Mouse (Mus musculus) midbrain, embryonic 16.5 days (tissue): ENCODE data around the gene Dnm3. TPM values are rescaled to one million over a fixed set of nuclear protein-coding genes. Genes with fewer than 3 reads are reported as not detected.

Experiments used
- ATAC-seq: fragments of 200-750 bp; cut with Nextera tagmentation; 2 replicates; pipeline ENCODE4 v1.8.0; 2017; ENCODE audit warnings: moderate TSS enrichment
- H3K27ac ChIP-seq: fragments of 300-500 bp; sonication (generic); 2 replicates; pipeline ENCODE4 v1.5.1; 2014; ENCODE audit warnings: mild to moderate bottlenecking, low read length, mixed read lengths
- H3K27me3 ChIP-seq: fragments of 300-500 bp; sonication (generic); 2 replicates; pipeline ENCODE4 v1.6.1; 2014; ENCODE audit warnings: low read depth, low read length, mixed read lengths; ENCODE audit not compliant: control insufficient read depth, insufficient read depth
- H3K36me3 ChIP-seq: fragments of 300-500 bp; sonication (generic); 2 replicates; pipeline ENCODE4 v1.6.1; 2014; ENCODE audit warnings: mild to moderate bottlenecking, low read length, moderate library complexity, mixed read lengths; ENCODE audit not compliant: control insufficient read depth, insufficient read depth
- H3K4me1 ChIP-seq: fragments of 300-500 bp; sonication (generic); 2 replicates; pipeline ENCODE4 v1.6.1; 2014; ENCODE audit warnings: mild to moderate bottlenecking, low read length, mixed read lengths; ENCODE audit not compliant: control insufficient read depth, insufficient read depth
- H3K4me2 ChIP-seq: fragments of 300-500 bp; sonication (generic); 2 replicates; pipeline ENCODE4 v1.6.1; 2014; ENCODE audit warnings: mild to moderate bottlenecking, low read length, mixed read lengths
- H3K4me3 ChIP-seq: fragments of 300-500 bp; sonication (generic); 2 replicates; pipeline ENCODE4 v1.5.1; 2014; ENCODE audit warnings: low read depth, mild to moderate bottlenecking, low read length, moderate library complexity, mixed read lengths
- H3K9ac ChIP-seq: fragments of 300-500 bp; sonication (generic); 2 replicates; pipeline ENCODE4 v1.6.1; 2014; ENCODE audit warnings: low read depth, low read length, mixed read lengths
- H3K9me3 ChIP-seq: fragments of 300-500 bp; sonication (generic); replicated peaks from 2 replicates; pipeline ENCODE4 v1.6.1; 2014; ENCODE audit warnings: mild to moderate bottlenecking, low read length, mixed read lengths; ENCODE audit not compliant: control insufficient read depth, poor library complexity, severe bottlenecking
- WGBS: fragments of 180-500 bp; shearing (Covaris S2); extraction: QIAGEN DNeasy Blood & Tissue Kit; methylation state at CpG from one replicate; pipeline ENCODE4 v1.1.7; 2014; 5-methylcytosine and 5-hydroxymethylcytosine counted together
- polyA plus RNA-seq: library from polyadenylated mRNA; unstranded; fragments of >200 nt; fragmentation: Nextera tagmentation; extraction: Ambion mirVana; gene quantifications from 2 replicates; pipeline ENCODE4 v1.2.1, GENCODE M21; 2015

Gene Dnm3
- polyA plus RNA-seq, 1 experiment from 2014 or later = 69.4 TPM

GRCm38 (mm10) chr1:162295443-162295842 is 182.4 kb downstream of the Dnm3 start:
- Histone ChIP-seq H3K27me3 (no peaks in the 10 kb centered on the region), H3K36me3 (0 out of 2 replicates have a peak, but pooled peaks cover 3% of the 10 kb centered on the region), H3K4me2 (no peak overlapping the region), H3K4me3 (no peak overlapping the region), H3K9me3 (no peaks in the 10 kb centered on the region), H3K27ac (no peak overlapping the region), H3K9ac (no peak overlapping the region), H3K4me1 (no peaks in the 10 kb centered on the region)
- 80% methylated on average over 5 of the region's 5 CpGs for WGBS
- no peak for ATAC-seq

DNA sequence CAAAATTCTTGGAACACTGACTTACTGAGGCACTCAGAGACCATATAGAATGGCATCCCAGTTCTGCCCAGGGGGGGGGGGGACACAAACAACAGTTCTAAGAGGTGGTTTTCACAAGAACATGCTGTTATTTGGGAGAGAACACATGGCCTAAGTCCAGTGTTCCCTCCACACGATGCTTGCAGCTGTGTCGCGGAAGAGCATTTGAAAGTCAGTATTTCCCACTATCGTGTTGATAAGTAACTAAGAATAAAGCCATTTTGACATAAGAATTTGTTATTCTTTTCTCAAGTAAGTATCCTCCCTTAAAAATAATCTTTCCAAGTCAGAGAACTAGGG is 183.3 kb downstream of the Dnm3 start:
- Histone ChIP-seq H3K4me1 (no peaks in the 10 kb centered on the region), H3K27ac (no peak overlapping the region), H3K4me2 (no peak overlapping the region), H3K9me3 (no peaks in the 10 kb centered on the region), H3K9ac (no peak overlapping the region), H3K4me3 (no peak overlapping the region), H3K27me3 (no peaks in the 10 kb centered on the region), H3K36me3 (0 out of 2 replicates have a peak, but pooled peaks cover 3% of the 10 kb centered on the region)
- ATAC-seq = no peak
- 82% methylated on average over 4 of the region's 4 CpGs for WGBS

GRCm38 (mm10) chr1:162293732-162294571 is 183.9 kb downstream of the Dnm3 start:
- Histone ChIP-seq H3K36me3 (0 out of 2 replicates have a peak, but pooled peaks cover 3% of the 10 kb centered on the region), H3K9ac (no peak overlapping the region), H3K9me3 (no peaks in the 10 kb centered on the region), H3K27ac (no peak overlapping the region), H3K27me3 (no peaks in the 10 kb centered on the region), H3K4me2 (no peak overlapping the region), H3K4me1 (no peaks in the 10 kb centered on the region), H3K4me3 (no peak overlapping the region)
- 78% methylated on average over 4 of the region's 4 CpGs for WGBS
- no peak for ATAC-seq

- Histone ChIP-seq H3K4me1 (no peaks in the 10 kb centered on the region), H3K9me3 (no peaks in the 10 kb centered on the region), H3K27ac (no peak overlapping the region), H3K4me2 (no peak overlapping the region), H3K4me3 (no peak overlapping the region), H3K27me3 (no peaks in the 10 kb centered on the region), H3K9ac (no peak overlapping the region), H3K36me3 (no peaks in the 10 kb centered on the region)
- ATAC-seq = no peak
- WGBS = 47% methylated on average over 6 of the region's 6 CpGs
These were observed 190.9 kb downstream of the Dnm3 start for GRCm38 (mm10) chr1:162286910-162287309.

GRCm38 (mm10) chr1:162281981-162282381 is 195.9 kb downstream of the Dnm3 start:
- 16% methylated on average over 7 of the region's 7 CpGs for WGBS
- Histone ChIP-seq H3K4me2 (no peak overlapping the region), H3K27me3 (no peaks in the 10 kb centered on the region), H3K36me3 (no peaks in the 10 kb centered on the region), H3K4me3 (no peak overlapping the region), H3K27ac (no peak overlapping the region), H3K9ac (no peak overlapping the region), H3K4me1 (no peaks in the 10 kb centered on the region), H3K9me3 (no peaks in the 10 kb centered on the region)
- ATAC-seq = no peak

- H3K27me3 ChIP-seq = no peaks in the 10 kb centered on the region
- ATAC-seq = peak; percentile 79
- H3K36me3 ChIP-seq = no peaks in the 10 kb centered on the region
- no peak overlapping the region for H3K4me3 ChIP-seq
- H3K27ac ChIP-seq = no peak overlapping the region
- no peaks in the 10 kb centered on the region for H3K9me3 ChIP-seq
- no peak overlapping the region for H3K4me2 ChIP-seq
- H3K9ac ChIP-seq = no peak overlapping the region
- no peaks in the 10 kb centered on the region for H3K4me1 ChIP-seq
- 78% methylated on average over 4 of the region's 4 CpGs for WGBS
These were observed 197.8 kb downstream of the Dnm3 start for GRCm38 (mm10) chr1:162280052-162280451.

- WGBS = 96% methylated on average over 1 of the region's 1 CpGs
- H3K9ac ChIP-seq = no peak overlapping the region
These were observed 201.8 kb downstream of the Dnm3 start for GRCm38 (mm10) chr1:162276011-162276410.

DNA sequence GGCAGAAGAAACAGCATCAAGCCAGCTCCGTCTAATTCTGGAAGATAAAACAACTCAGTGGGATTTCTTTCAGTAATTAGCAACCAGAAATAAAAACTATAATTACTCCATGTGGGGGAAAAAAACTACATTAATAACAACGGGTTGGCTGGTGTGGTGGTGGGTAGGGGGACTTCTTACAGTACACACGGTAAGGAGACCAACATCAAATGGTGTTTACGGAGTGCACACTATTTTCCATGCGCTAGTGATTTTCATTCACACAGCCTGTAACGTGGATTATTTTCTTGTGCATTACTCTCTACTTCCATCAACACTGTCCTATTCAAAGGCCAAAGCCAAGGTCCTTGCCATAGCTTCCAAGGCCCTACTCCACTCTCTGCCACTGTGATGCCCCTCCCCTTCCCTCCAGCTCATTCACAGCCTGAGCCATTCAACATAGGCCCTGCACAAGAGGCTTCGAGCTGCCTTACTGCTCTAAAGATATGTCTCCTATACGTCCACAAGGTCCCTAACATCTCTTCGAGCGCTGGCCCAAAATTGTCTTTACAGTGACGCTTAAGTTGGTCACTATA is 203.1 kb downstream of the Dnm3 start:
- Histone ChIP-seq H3K4me2 (no peak overlapping the region), H3K27me3 (no peaks in the 10 kb centered on the region), H3K9ac (no peak overlapping the region), H3K4me3 (no peak overlapping the region), H3K4me1 (no peaks in the 10 kb centered on the region), H3K27ac (no peak overlapping the region), H3K9me3 (no peaks in the 10 kb centered on the region), H3K36me3 (no peaks in the 10 kb centered on the region)
- ATAC-seq = no peak
- WGBS = 88% methylated on average over 11 of the region's 11 CpGs

More at GRCm38 (mm10) chr1:162276011-162276410, 201.8 kb downstream of the Dnm3 start:
- H3K4me2 ChIP-seq = no peak overlapping the region
- no peaks in the 10 kb centered on the region for H3K9me3 ChIP-seq
- no peak for ATAC-seq
- no peaks in the 10 kb centered on the region for H3K27me3 ChIP-seq
- H3K4me1 ChIP-seq = no peaks in the 10 kb centered on the region
- H3K36me3 ChIP-seq = no peaks in the 10 kb centered on the region
- no peak overlapping the region for H3K4me3 ChIP-seq
- no peak overlapping the region for H3K27ac ChIP-seq

- ATAC-seq = no peak
- 86% methylated on average over 6 of the region's 6 CpGs for WGBS
- H3K27me3 ChIP-seq = no peaks in the 10 kb centered on the region
- no peak overlapping the region for H3K27ac ChIP-seq
- H3K9ac ChIP-seq = no peak overlapping the region
- H3K4me1 ChIP-seq = peaks cover 2% of the 10 kb centered on the region; the same call in 1 of the 2 replicates
- H3K4me3 ChIP-seq = no peak overlapping the region
- H3K36me3 ChIP-seq = peaks cover 2% of the 10 kb centered on the region; the same call in 1 of the 2 replicates
- no peaks in the 10 kb centered on the region for H3K9me3 ChIP-seq
- no peak overlapping the region for H3K4me2 ChIP-seq
These were observed 220.8 kb downstream of the Dnm3 start for GRCm38 (mm10) chr1:162256912-162257607.
